Mouse (Mus musculus) CD8-positive naive resting alpha-beta T cell, adult 2 months (primary cell): ENCODE results near the gene Trim61.

Experiments used
- DNase-seq, 2 experiments: peaks; one replicate each; pipeline ENCODE4 v3.0.0; 2022; ENCODE audit warnings: low read depth in 2 of 2, low spot score in 2 of 2

Trim61 gene

GRCm38 (mm10) chr8:64998806-64999365 is 19.4 kb downstream of the Trim61 start:
- DNase-seq, result no peak

DNA sequence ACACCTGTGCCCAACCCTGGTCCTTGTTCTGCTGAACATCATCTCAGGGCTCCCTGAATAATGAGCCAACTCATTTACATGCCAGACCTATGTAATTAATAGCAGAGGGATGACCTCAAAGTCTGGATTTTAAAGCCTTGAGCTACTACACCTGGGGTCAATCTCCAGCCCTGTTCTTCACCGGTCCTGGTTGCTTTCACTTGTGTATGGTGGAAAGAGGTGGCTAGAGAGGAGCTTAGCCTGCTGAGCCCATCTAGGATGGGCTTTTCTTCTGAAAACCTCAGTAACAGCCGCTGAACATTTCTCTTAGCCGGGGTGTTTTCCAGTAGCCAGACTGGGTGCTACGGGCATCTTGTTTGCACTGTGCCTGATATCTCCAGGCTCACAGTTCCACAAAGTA is 30.6 kb downstream of the Trim61 start, which contains the start of gene Trim75:
Trim75 (minus strand) TSS at position 101 of the 400 bp plus-strand sequence.
- DNase-seq, result no peak

- no peak for DNase-seq
These were observed 35.0 kb downstream of the Trim61 start for GRCm38 (mm10) chr8:64983150-64983897.
